Mouse (Mus musculus) heart, embryonic 16.5 days (tissue): ENCODE results near the gene Atg5. TPM values are rescaled to one million over a fixed set of nuclear protein-coding genes. Genes with fewer than 3 reads are reported as not detected.

Source experiments
- ATAC-seq: fragments of 200-750 bp; cut with Nextera tagmentation; replicated peaks from 2 replicates; pipeline ENCODE4 v1.8.0; 2017; ENCODE audit warnings: moderate number of reproducible peaks; ENCODE audit not compliant: insufficient read depth, low FRiP score; ENCODE audit errors: extremely low read depth
- H3K27ac ChIP-seq: fragments of 300-500 bp; sonication (generic); 2 replicates; pipeline ENCODE4 v1.5.1; 2014; ENCODE audit warnings: mild to moderate bottlenecking, low read length, control low read depth, moderate library complexity
- H3K27me3 ChIP-seq: fragments of 300-500 bp; sonication (generic); 2 replicates; pipeline ENCODE4 v1.6.1; 2014; ENCODE audit warnings: low read length, mixed read lengths; ENCODE audit not compliant: control insufficient read depth, insufficient read depth
- H3K36me3 ChIP-seq: fragments of 300-500 bp; sonication (generic); 2 replicates; pipeline ENCODE4 v1.6.1; 2014; ENCODE audit not compliant: control insufficient read depth, insufficient read depth
- H3K4me1 ChIP-seq: fragments of 300-500 bp; sonication (generic); 2 replicates; pipeline ENCODE4 v1.6.1; 2014; ENCODE audit warnings: low read length, mixed read lengths; ENCODE audit not compliant: control insufficient read depth, insufficient read depth
- H3K4me2 ChIP-seq: fragments of 300-500 bp; sonication (generic); 2 replicates; pipeline ENCODE4 v1.6.1; 2014; ENCODE audit warnings: low read depth, mild to moderate bottlenecking, control low read depth, low read length
- H3K4me3 ChIP-seq: fragments of 300-500 bp; sonication (generic); 2 replicates; pipeline ENCODE4 v1.5.1; 2014; ENCODE audit warnings: mild to moderate bottlenecking, control low read depth, low read length
- H3K9ac ChIP-seq: fragments of 300-500 bp; sonication (generic); 2 replicates; pipeline ENCODE4 v1.6.1; 2014; ENCODE audit warnings: low read length, control low read depth
- H3K9me3 ChIP-seq: fragments of 300-500 bp; sonication (generic); replicated peaks from 2 replicates; pipeline ENCODE4 v1.6.1; 2016; ENCODE audit warnings: low read length; ENCODE audit not compliant: control insufficient read depth
- WGBS: fragments of 180-500 bp; shearing (Covaris S2); extraction: QIAGEN DNeasy Blood & Tissue Kit; methylation state at CpG from one replicate; pipeline ENCODE4 v1.1.7; 2014; 5-methylcytosine and 5-hydroxymethylcytosine counted together
- polyA plus RNA-seq: library from polyadenylated mRNA; unstranded; fragments of >200 nt; fragmentation: Nextera tagmentation; extraction: Ambion mirVana; gene quantifications from 2 replicates; pipeline ENCODE4 v1.2.1, GENCODE M21; 2015

The Atg5 gene
- polyA plus RNA-seq, 1 experiment from 2014 or later = 33.3 TPM

GRCm38 (mm10) chr10:44381397-44381796 is 113.2 kb downstream of the Atg5 start:
- H3K9me3 ChIP-seq = no peaks in the 10 kb centered on the region
- H3K9ac ChIP-seq = no peak overlapping the region
- ATAC-seq = peak; percentile 77
- H3K4me1 ChIP-seq = no peaks in the 10 kb centered on the region; the same call in 1 of the 2 replicates
- H3K4me2 ChIP-seq = no peak overlapping the region
- no peak overlapping the region for H3K27ac ChIP-seq
- no peaks in the 10 kb centered on the region for H3K27me3 ChIP-seq
- WGBS = 1% methylated on average over 3 of the region's 3 CpGs
- no peak overlapping the region for H3K4me3 ChIP-seq
- H3K36me3 ChIP-seq = no peaks in the 10 kb centered on the region

GRCm38 (mm10) chr10:44381948-44382347 is 113.8 kb downstream of the Atg5 start:
- H3K4me1 ChIP-seq = no peaks in the 10 kb centered on the region; the same call in 1 of the 2 replicates
- H3K9ac ChIP-seq = no peak overlapping the region
- ATAC-seq = no peak
- 86% methylated on average over 12 of the region's 12 CpGs for WGBS
- H3K9me3 ChIP-seq = no peaks in the 10 kb centered on the region
- H3K27me3 ChIP-seq = no peaks in the 10 kb centered on the region
- H3K36me3 ChIP-seq = no peaks in the 10 kb centered on the region
- H3K4me2 ChIP-seq = no peak overlapping the region
- H3K27ac ChIP-seq = no peak overlapping the region
- H3K4me3 ChIP-seq = no peak overlapping the region

- ATAC-seq = no peak
- no peaks in the 10 kb centered on the region for H3K36me3 ChIP-seq
- 71% methylated on average over 10 of the region's 10 CpGs for WGBS
Observed at GRCm38 (mm10) chr10:44383213-44383612, 115.1 kb downstream of the Atg5 start.

GRCm38 (mm10) chr10:44385227-44385626 is 117.1 kb downstream of the Atg5 start:
- no peak for ATAC-seq
- Histone ChIP-seq H3K27me3 (no peaks in the 10 kb centered on the region), H3K27ac (no peak overlapping the region), H3K9me3 (no peaks in the 10 kb centered on the region), H3K4me1 (no peaks in the 10 kb centered on the region; the same call in 1 of the 2 replicates), H3K9ac (no peak overlapping the region), H3K4me2 (no peak overlapping the region), H3K36me3 (no peaks in the 10 kb centered on the region), H3K4me3 (no peak overlapping the region)
- WGBS = 77% methylated on average over 5 of the region's 5 CpGs

More at GRCm38 (mm10) chr10:44383213-44383612, 115.1 kb downstream of the Atg5 start:
- Histone ChIP-seq H3K4me3 (no peak overlapping the region), H3K4me1 (no peaks in the 10 kb centered on the region; the same call in 1 of the 2 replicates), H3K27me3 (no peaks in the 10 kb centered on the region), H3K9me3 (no peaks in the 10 kb centered on the region), H3K27ac (no peak overlapping the region), H3K4me2 (no peak overlapping the region), H3K9ac (no peak overlapping the region)

- H3K36me3 ChIP-seq = no peaks in the 10 kb centered on the region
- WGBS = 67% methylated on average over 11 of the region's 11 CpGs
- no peak overlapping the region for H3K27ac ChIP-seq
- H3K27me3 ChIP-seq = no peaks in the 10 kb centered on the region
- no peaks in the 10 kb centered on the region for H3K9me3 ChIP-seq
- no peak for ATAC-seq
- no peak overlapping the region for H3K4me3 ChIP-seq
- no peaks in the 10 kb centered on the region for H3K4me1 ChIP-seq
- no peak overlapping the region for H3K9ac ChIP-seq
- H3K4me2 ChIP-seq = no peak overlapping the region
Observed at GRCm38 (mm10) chr10:44388706-44389233, 120.6 kb downstream of the Atg5 start.

- no peaks in the 10 kb centered on the region for H3K4me1 ChIP-seq
- H3K4me2 ChIP-seq = no peak overlapping the region
- H3K36me3 ChIP-seq = no peaks in the 10 kb centered on the region
- ATAC-seq = no peak
- H3K4me3 ChIP-seq = no peak overlapping the region
- H3K9me3 ChIP-seq = no peaks in the 10 kb centered on the region
- H3K27me3 ChIP-seq = no peaks in the 10 kb centered on the region
- H3K27ac ChIP-seq = no peak overlapping the region
- whole genome bisulfite sequencing = 76% methylated on average over 5 of the region's 5 CpGs
- H3K9ac ChIP-seq = no peak overlapping the region
Observed at GRCm38 (mm10) chr10:44390286-44390685, 122.1 kb downstream of the Atg5 start.

GRCm38 (mm10) chr10:44391509-44392290 is 123.5 kb downstream of the Atg5 start:
- H3K27me3 ChIP-seq = no peaks in the 10 kb centered on the region
- no peak overlapping the region for H3K4me2 ChIP-seq
- no peak overlapping the region for H3K4me3 ChIP-seq
- no peak for ATAC-seq
- 52% methylated on average over 12 of the region's 12 CpGs for WGBS
- no peak overlapping the region for H3K27ac ChIP-seq
- H3K9me3 ChIP-seq = no peaks in the 10 kb centered on the region
- no peaks in the 10 kb centered on the region for H3K36me3 ChIP-seq
- no peak overlapping the region for H3K9ac ChIP-seq
- H3K4me1 ChIP-seq = no peaks in the 10 kb centered on the region

GRCm38 (mm10) chr10:44392855-44393254 is 124.7 kb downstream of the Atg5 start:
- WGBS = 80% methylated on average over 8 of the region's 8 CpGs
- H3K36me3 ChIP-seq = no peaks in the 10 kb centered on the region
- ATAC-seq = no peak

GRCm38 (mm10) chr10:44400119-44400518 is 132.0 kb downstream of the Atg5 start:
- Histone ChIP-seq H3K9ac (no peak overlapping the region), H3K9me3 (no peaks in the 10 kb centered on the region), H3K36me3 (no peaks in the 10 kb centered on the region), H3K4me2 (no peak overlapping the region), H3K27me3 (no peaks in the 10 kb centered on the region), H3K4me1 (peaks cover 20% of the 10 kb centered on the region), H3K27ac (no peak overlapping the region), H3K4me3 (no peak overlapping the region)
- ATAC-seq = no peak
- 66% methylated on average over 3 of the region's 3 CpGs for WGBS

More at GRCm38 (mm10) chr10:44392855-44393254, 124.7 kb downstream of the Atg5 start:
- Histone ChIP-seq H3K4me3 (no peak overlapping the region), H3K9ac (no peak overlapping the region), H3K27ac (no peak overlapping the region), H3K27me3 (no peaks in the 10 kb centered on the region), H3K4me1 (no peaks in the 10 kb centered on the region), H3K4me2 (no peak overlapping the region), H3K9me3 (no peaks in the 10 kb centered on the region)
